Mouse (Mus musculus) forebrain, embryonic 15.5 days (tissue): Measurements from ENCODE around the gene Prrx1. TPM values are rescaled to one million over a fixed set of nuclear protein-coding genes. Genes with fewer than 3 reads are reported as not detected.

Source experiments
- ATAC-seq: fragments of 200-750 bp; cut with Nextera tagmentation; replicated peaks from 2 replicates; pipeline ENCODE4 v1.8.0; 2017; ENCODE audit warnings: mild to moderate bottlenecking, moderate TSS enrichment, moderate library complexity
- H3K27ac ChIP-seq: fragments of 300-500 bp; sonication (generic); replicated peaks from 2 replicates; pipeline ENCODE4 v1.5.1; 2015; ENCODE audit warnings: mild to moderate bottlenecking, inconsistent platforms
- H3K27me3 ChIP-seq: fragments of 300-500 bp; sonication (generic); 2 replicates; pipeline ENCODE4 v1.6.1; 2015; ENCODE audit warnings: inconsistent platforms
- H3K36me3 ChIP-seq: fragments of 300-500 bp; sonication (generic); 2 replicates; pipeline ENCODE4 v1.6.1; 2015; ENCODE audit warnings: mild to moderate bottlenecking, inconsistent platforms
- H3K4me1 ChIP-seq: fragments of 300-500 bp; sonication (generic); 2 replicates; pipeline ENCODE4 v1.6.1; 2015; ENCODE audit warnings: inconsistent platforms
- H3K4me2 ChIP-seq: fragments of 300-500 bp; sonication (generic); replicated peaks from 2 replicates; pipeline ENCODE4 v1.6.1; 2015; ENCODE audit warnings: mild to moderate bottlenecking, inconsistent platforms
- H3K4me3 ChIP-seq: fragments of 300-500 bp; sonication (generic); 2 replicates; pipeline ENCODE4 v1.5.1; 2015; ENCODE audit warnings: mild to moderate bottlenecking, inconsistent platforms
- H3K9ac ChIP-seq: fragments of 300-500 bp; sonication (generic); replicated peaks from 2 replicates; pipeline ENCODE4 v1.6.1; 2015; ENCODE audit warnings: mild to moderate bottlenecking, inconsistent platforms
- H3K9me3 ChIP-seq: fragments of 300-500 bp; sonication (generic); 2 replicates; pipeline ENCODE4 v1.6.1; 2016; ENCODE audit warnings: inconsistent platforms
- WGBS: fragments of 180-500 bp; shearing (Covaris S2); methylation state at CpG from one replicate; pipeline ENCODE4 v1.1.7; 2015; ENCODE audit warnings: mixed read lengths; 5-methylcytosine and 5-hydroxymethylcytosine counted together
- polyA plus RNA-seq: library from polyadenylated mRNA; unstranded; fragments of >200 nt; fragmentation: Nextera tagmentation; extraction: Ambion mirVana; gene quantifications from 2 replicates; pipeline ENCODE4 v1.2.1, GENCODE M21; 2015

Gene Prrx1
- polyA plus RNA-seq, 1 experiment from 2014 or later: 4.0 TPM

DNA sequence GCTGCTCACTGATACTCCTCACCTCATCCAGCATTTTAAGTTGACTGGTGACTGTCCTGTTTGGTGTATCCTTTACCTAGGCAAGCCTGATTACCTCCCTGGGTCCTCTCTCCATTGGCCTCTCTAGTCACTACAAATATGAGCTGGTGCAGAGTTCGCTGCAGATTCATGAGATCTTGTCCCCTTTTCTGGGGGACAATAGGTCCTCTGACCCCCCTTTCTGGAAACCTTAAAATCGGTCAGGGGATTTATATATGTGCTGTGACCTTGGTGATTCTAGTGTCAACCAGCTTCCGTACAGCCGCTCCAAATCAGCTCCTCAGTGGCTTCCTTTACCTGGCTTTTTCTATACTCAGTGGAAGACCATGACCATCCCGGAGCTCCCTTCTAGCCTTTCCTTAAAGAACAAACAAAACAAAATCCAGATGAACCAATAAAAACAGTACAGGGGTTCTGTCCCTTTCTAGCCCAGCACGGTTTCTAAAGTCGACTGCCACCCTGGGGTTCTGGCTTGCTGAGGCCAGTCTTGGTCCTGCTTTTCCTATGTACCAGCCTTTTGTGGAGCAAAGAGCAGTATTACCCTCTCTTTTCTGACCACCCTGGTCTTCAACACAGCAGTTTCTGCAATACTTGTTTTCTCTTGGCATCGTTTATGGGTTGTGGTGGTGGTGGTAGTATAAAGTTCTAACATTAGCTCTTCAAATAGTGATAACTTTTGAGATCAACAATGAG, 3.3 kb downstream of the Prrx1 start:
- no peaks in the 10 kb centered on the region for H3K9me3 ChIP-seq
- H3K4me1 ChIP-seq: peaks cover 47% of the 10 kb centered on the region
- no peak overlapping the region for H3K27ac ChIP-seq
- peaks cover 26% of the 10 kb centered on the region; the same call in 1 of the 2 replicates for H3K27me3 ChIP-seq
- H3K9ac ChIP-seq: no peak overlapping the region
- H3K4me3 ChIP-seq: no peak overlapping the region
- no peak overlapping the region for H3K4me2 ChIP-seq
- 29% methylated on average over 8 of the region's 8 CpGs for WGBS
- H3K36me3 ChIP-seq: no peaks in the 10 kb centered on the region
- ATAC-seq: no peak

DNA sequence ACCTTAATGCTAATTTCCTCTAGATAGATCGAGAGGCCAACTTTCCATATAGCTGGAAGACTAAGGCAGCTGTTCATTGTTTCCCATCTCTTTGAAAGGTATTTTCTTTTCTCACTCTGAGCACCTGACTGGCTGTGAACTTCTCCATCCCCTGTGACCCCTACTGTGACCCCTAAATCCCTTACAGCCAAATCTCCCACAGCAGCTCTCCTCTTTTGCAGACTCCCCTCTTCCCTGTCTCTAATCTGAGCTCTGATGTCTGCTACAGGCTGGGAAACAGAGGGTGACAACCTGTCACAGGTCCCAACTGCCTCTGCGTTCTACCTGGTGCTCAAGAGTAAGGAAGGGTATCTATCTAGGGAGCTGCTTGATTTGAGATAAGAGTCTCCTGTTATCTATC, 4.0 kb downstream of the Prrx1 start:
- Histone ChIP-seq H3K36me3 (no peaks in the 10 kb centered on the region), H3K27me3 (peaks cover 26% of the 10 kb centered on the region; the same call in 1 of the 2 replicates), H3K9me3 (no peaks in the 10 kb centered on the region), H3K4me1 (peaks cover 41% of the 10 kb centered on the region), H3K9ac (no peak overlapping the region), H3K4me2 (no peak overlapping the region; the same call in 1 of the 2 replicates), H3K27ac (no peak overlapping the region), H3K4me3 (no peak overlapping the region)
- 28% methylated on average over 2 of the region's 2 CpGs for WGBS
- ATAC-seq: no peak

DNA sequence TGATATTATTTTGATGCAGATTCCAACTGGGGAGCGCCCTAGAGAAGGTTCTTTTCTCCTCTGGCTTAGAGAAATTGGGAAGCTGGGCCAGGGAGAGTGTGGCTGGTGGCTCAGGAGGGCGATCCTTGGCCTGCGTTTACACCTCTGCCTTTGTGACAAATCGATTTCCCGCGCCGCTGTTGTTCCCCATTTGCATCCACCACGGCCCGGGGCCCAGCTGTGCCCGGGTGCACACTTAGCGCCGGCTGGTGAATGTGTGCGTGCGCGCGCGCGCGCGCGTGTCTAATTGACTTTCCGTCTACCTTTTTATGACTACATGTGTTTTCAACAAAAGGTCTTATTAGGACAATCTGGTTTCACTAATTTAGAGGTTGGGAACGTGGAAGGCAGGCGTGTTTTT, 4.9 kb downstream of the Prrx1 start:
- no peak for ATAC-seq
- H3K4me1 ChIP-seq: peaks cover 33% of the 10 kb centered on the region
- no peak overlapping the region for H3K27ac ChIP-seq
- no peaks in the 10 kb centered on the region for H3K9me3 ChIP-seq
- H3K36me3 ChIP-seq: no peaks in the 10 kb centered on the region
- H3K9ac ChIP-seq: no peak overlapping the region
- H3K27me3 ChIP-seq: peaks cover 26% of the 10 kb centered on the region; the same call in 1 of the 2 replicates
- 5% methylated on average over 24 of the region's 24 CpGs for WGBS
- peak overlapping the region; percentile 44 for H3K4me2 ChIP-seq
- peak overlapping the region; percentile 22 for H3K4me3 ChIP-seq

DNA sequence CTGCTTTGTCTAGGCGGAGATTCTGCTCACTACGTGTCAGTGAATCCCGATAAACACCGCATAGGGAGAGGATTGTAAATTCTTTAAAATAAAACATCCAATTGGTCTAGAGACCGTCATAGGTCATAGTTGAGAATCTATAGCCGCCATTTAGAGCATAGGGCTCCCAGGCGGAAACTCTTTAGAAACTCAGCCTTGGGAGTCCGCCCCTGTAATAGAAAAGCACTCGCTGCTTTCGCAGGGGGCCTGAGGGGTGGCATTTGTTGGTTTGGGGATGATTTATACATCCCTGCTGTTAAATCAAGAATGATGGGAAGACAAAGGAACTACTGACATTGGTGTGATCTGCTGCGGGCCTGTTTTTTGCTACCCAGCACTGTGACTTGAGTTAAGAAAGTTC, 5.8 kb downstream of the Prrx1 start:
- H3K27ac ChIP-seq: no peak overlapping the region
- 36% methylated on average over 11 of the region's 11 CpGs for WGBS
- no peak overlapping the region for H3K4me3 ChIP-seq
- no peak overlapping the region for H3K9ac ChIP-seq
- H3K36me3 ChIP-seq: no peaks in the 10 kb centered on the region
- H3K4me2 ChIP-seq: no peak overlapping the region
- no peak for ATAC-seq
- H3K4me1 ChIP-seq: peaks cover 23% of the 10 kb centered on the region
- no peaks in the 10 kb centered on the region for H3K9me3 ChIP-seq
- peaks cover 26% of the 10 kb centered on the region; the same call in 1 of the 2 replicates for H3K27me3 ChIP-seq

DNA sequence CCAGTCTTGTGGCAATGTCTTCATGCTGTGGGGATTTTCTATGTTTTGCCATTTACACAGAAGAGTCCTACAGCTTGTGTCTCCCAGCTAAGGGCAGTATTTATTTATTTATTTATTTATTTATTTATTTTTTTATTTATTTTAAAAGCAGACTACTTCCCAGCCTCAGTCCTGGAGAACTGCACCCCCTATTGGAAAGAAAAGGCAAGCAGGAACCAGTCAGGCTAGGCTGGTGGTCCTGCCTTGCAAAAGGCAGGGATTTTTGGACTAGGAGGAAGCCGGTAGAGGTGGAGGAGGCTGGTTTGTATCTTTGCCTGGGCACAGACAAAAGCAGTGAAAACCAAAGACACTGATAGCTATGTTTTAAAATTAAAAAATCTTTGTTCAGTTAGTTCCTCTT, 7.6 kb downstream of the Prrx1 start:
- Histone ChIP-seq H3K4me1 (peaks cover 8% of the 10 kb centered on the region; the same call in 1 of the 2 replicates), H3K9ac (no peak overlapping the region), H3K4me2 (no peak overlapping the region), H3K27me3 (peaks cover 19% of the 10 kb centered on the region; the same call in 1 of the 2 replicates), H3K36me3 (no peaks in the 10 kb centered on the region), H3K27ac (no peak overlapping the region), H3K9me3 (no peaks in the 10 kb centered on the region), H3K4me3 (no peak overlapping the region)
- ATAC-seq: no peak
- 56% methylated on average over 1 of the region's 1 CpGs for WGBS

DNA sequence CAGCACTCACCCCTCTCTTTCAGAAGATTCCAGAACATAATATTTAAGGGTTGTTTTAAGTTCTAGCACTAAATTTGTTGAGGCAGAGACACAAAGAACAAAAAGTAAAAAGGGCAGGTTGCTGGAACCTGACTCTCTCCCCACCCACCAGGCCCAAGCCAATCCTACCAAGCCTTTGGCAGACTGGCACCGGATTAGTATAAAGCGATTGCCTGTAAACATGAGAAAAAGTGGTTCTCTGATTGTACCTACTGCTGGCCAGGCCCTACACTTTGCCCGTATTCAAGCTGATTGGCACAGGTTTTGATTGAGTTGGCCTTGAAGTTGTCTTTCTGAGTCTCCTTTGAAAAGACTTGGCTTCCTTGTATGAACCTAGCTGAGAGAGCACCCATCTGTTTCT, 8.7 kb downstream of the Prrx1 start:
- H3K9ac ChIP-seq: no peak overlapping the region
- H3K4me3 ChIP-seq: no peak overlapping the region
- 62% methylated on average over 3 of the region's 3 CpGs for WGBS
- no peak overlapping the region for H3K27ac ChIP-seq
- H3K4me1 ChIP-seq: peaks cover 8% of the 10 kb centered on the region; the same call in 1 of the 2 replicates
- peaks cover 9% of the 10 kb centered on the region; the same call in 1 of the 2 replicates for H3K27me3 ChIP-seq
- no peaks in the 10 kb centered on the region for H3K9me3 ChIP-seq
- 0 out of 2 replicates have a peak, but pooled peaks have one; percentile 57 for ATAC-seq
- H3K36me3 ChIP-seq: no peaks in the 10 kb centered on the region
- no peak overlapping the region for H3K4me2 ChIP-seq

DNA sequence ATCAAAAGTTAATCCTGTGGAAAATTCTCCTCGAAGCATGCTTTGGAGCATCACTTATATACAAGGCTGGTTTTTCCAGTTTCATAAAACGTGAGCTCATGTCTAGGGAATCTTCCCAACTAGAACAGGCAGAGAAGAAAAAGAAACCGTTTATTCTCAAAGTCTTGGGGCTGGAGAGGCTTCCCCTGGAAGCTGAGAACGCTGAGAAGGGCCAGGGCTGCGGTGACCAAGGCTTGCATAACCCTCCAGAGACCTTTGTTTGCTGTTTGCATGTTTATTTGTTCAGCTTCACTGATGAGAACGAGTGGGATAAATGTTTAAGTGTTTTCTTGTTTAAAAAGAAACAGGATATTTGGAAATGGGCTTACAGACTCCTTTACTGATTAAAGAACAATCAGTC, 11.2 kb downstream of the Prrx1 start:
- ATAC-seq: no peak
- WGBS: 44% methylated on average over 6 of the region's 6 CpGs
- Histone ChIP-seq H3K9me3 (no peaks in the 10 kb centered on the region), H3K27ac (no peak overlapping the region), H3K36me3 (no peaks in the 10 kb centered on the region), H3K4me3 (no peak overlapping the region), H3K9ac (no peak overlapping the region), H3K4me2 (no peak overlapping the region), H3K27me3 (no peaks in the 10 kb centered on the region), H3K4me1 (no peaks in the 10 kb centered on the region)

DNA sequence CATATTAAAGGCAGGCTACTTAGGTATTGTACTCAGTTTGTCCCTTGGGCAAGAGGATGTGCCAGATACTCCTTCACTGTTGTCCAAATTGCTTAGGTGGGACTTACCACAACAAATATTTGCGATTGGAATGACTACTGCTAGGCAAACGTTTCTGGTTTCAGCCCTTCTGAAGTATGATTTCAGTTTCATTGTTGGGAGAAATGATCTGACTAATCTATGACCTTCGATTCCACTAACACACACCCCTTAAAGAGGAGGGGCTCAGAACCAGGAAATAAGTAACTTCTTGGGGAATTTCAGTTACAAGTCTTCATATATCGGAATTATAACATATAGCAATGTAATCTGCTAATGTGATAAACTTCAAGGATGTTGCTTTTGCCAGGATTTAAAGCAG, 20.4 kb downstream of the Prrx1 start:
- H3K4me1 ChIP-seq: no peaks in the 10 kb centered on the region
- no peak for ATAC-seq
- no peak overlapping the region for H3K4me2 ChIP-seq
- no peaks in the 10 kb centered on the region for H3K9me3 ChIP-seq
- H3K27me3 ChIP-seq: no peaks in the 10 kb centered on the region
- 90% methylated on average over 4 of the region's 4 CpGs for WGBS
- no peak overlapping the region for H3K27ac ChIP-seq
- no peaks in the 10 kb centered on the region for H3K36me3 ChIP-seq
- no peak overlapping the region for H3K4me3 ChIP-seq
- H3K9ac ChIP-seq: no peak overlapping the region

DNA sequence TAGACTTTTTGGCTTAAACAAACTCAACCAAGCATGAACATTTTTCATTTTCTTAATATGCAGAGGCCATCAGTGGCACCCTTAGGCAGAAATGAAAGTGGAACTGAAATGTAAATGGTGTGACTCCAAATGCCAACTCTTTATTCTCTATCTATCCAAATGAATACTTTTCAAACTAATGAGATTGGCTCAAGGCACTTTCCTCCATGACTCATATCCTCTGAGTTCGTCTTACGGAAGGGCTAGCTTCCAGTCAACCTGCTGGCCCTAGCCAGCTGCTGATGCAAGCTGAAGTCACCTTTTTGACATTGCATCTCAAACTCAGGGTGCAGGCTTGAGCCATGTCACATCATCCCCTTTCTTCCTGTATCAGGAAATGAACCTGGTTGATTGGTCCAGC, 21.6 kb downstream of the Prrx1 start:
- no peak for ATAC-seq

DNA sequence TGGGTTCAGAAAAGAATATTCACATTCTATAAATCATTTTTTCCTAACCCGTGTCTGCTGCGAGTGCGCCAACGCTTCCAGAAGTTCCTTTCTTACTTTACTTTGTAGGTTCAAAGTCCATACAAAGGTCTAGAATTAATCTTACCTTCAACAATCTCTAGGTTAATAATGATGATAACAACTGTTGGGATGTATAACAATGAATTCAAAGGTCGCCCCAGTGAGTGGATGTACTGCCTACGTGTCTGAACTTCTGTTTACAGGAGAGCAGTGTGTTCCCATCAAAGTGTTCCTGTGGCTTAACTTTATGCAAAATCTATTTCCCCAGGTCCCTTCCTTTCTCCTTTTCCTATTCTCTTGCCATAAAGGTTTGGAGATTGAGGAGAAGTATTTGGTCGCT, 24.4 kb downstream of the Prrx1 start:
- Histone ChIP-seq H3K4me1 (peaks cover 5% of the 10 kb centered on the region; the same call in 1 of the 2 replicates), H3K4me2 (no peak overlapping the region), H3K4me3 (no peak overlapping the region), H3K27ac (no peak overlapping the region), H3K27me3 (no peaks in the 10 kb centered on the region), H3K36me3 (no peaks in the 10 kb centered on the region), H3K9ac (no peak overlapping the region), H3K9me3 (no peaks in the 10 kb centered on the region)
- WGBS: 91% methylated on average over 7 of the region's 7 CpGs
- no peak for ATAC-seq

More for the DNA sequence above, 21.6 kb downstream of the Prrx1 start:
- H3K9me3 ChIP-seq: no peaks in the 10 kb centered on the region
- no peak overlapping the region for H3K4me2 ChIP-seq
- no peaks in the 10 kb centered on the region for H3K36me3 ChIP-seq
- no peak overlapping the region for H3K27ac ChIP-seq
- no peaks in the 10 kb centered on the region for H3K27me3 ChIP-seq
- H3K4me3 ChIP-seq: no peak overlapping the region
- H3K9ac ChIP-seq: no peak overlapping the region
- WGBS: 66% methylated on average over 2 of the region's 2 CpGs
- H3K4me1 ChIP-seq: no peaks in the 10 kb centered on the region

DNA sequence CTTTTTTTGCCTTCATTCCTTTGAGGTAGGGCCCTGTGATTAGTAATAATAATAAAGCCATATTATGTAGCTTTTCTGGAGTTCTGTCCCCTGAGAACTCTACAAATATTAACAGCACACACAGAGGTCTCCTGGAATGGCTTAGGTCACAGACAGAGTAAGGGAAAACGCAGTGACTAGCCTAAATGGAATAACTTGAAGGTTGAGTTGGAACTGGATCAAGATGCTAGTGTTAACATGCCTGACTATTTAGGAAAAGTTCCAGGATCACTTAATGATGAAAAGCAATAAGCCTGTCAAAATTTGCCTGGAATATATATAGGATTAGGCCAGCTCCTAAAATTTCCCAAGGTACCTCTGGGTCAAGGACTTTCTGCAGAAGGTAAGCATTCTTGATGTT, 28.0 kb downstream of the Prrx1 start:
- no peaks in the 10 kb centered on the region for H3K36me3 ChIP-seq
- H3K4me3 ChIP-seq: no peak overlapping the region
- H3K9me3 ChIP-seq: no peaks in the 10 kb centered on the region
- no peak overlapping the region for H3K4me2 ChIP-seq
- H3K4me1 ChIP-seq: peaks cover 24% of the 10 kb centered on the region
- WGBS: 58% methylated on average over 1 of the region's 1 CpGs
- ATAC-seq: no peak
- H3K9ac ChIP-seq: no peak overlapping the region
- no peaks in the 10 kb centered on the region for H3K27me3 ChIP-seq
- H3K27ac ChIP-seq: no peak overlapping the region

DNA sequence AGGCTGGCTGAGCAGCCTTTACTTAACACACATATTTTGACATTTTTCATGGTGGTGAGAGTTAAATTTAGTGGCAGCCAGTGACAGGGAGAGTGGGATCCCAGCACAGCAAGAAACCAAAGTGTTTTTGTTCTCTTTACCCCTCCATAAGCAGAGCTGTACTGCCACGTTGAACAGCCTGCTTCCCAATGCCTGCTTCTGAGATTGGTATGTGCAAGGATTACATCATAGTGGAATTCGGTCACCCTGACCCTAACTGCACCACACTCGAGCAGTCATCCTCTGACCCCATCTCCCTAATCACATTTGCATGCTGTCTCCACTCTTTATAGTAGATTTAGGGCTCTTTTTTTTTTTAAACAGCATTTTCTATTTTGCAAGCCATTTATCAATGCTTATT, 28.4 kb downstream of the Prrx1 start:
- Histone ChIP-seq H3K9me3 (no peaks in the 10 kb centered on the region), H3K27ac (no peak overlapping the region), H3K9ac (no peak overlapping the region), H3K4me2 (no peak overlapping the region), H3K36me3 (no peaks in the 10 kb centered on the region), H3K27me3 (no peaks in the 10 kb centered on the region), H3K4me1 (peaks cover 28% of the 10 kb centered on the region), H3K4me3 (no peak overlapping the region)
- WGBS: 41% methylated on average over 3 of the region's 3 CpGs
- ATAC-seq: 0 out of 2 replicates have a peak, but pooled peaks have one; percentile 42
